Mouse (Mus musculus): ENCODE results near the gene Scd2.

DNA sequence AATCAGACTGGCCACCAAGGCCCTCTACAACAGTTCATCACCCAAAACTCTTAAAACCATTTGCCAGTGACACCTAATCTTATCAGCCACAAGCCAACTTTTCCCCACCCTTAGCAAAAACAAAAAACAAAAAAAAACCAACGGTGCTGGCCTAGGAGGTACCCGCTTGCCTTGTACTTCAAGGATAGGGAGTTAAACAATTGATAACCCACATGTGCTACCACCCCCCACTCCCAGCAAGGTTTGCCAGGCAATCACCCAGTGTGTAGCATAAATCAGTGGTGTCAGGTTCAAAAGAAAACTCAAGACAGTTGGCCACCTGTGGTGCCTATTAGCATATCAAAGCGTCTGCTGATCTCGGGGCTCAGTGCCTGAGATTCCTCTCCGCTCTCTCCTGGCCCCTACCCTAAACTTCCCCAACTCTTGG is 27.6 kb upstream of the Scd2 start:
- TF ChIP-seq CTCF (IDR thresholded peaks at IDR 0.05; ENCODE audit: control insufficient read depth, insufficient read depth, insufficient replicate concordance, low read depth, low read length) (no peak), POLR2A (IDR thresholded peaks at IDR 0.05; ENCODE audit: control insufficient read depth, low read depth, low read length) (no peak)

All from testis, adult 2 months (tissue).